Mouse (Mus musculus): ENCODE results near the gene Arid5b.
A peak's percentile ranks its signal among the peaks of the same experiment; 100 is the strongest.

Gene Arid5b

DNA sequence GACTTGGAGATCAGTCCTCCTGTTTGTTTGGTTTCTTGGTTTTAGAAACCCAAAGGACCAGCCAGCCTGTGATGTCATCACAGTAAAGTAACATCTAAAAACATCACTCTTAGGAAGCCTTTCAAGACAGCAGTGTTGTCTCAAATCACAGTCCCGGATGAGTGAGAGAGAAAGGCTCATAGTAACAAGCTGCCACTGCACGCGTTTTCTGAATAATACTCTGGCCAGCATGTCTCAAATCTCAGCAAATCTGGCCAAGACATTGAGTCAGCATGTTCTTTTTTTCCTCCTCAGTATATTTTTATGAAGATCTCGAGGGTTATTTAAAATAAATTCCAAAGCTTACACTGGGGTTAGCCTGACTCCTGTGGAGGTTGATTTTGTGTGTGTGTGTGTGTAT, 143.1 kb downstream of the Arid5b start:
- Histone ChIP-seq H3K36me3 (ENCODE audit: insufficient read depth, low read length) (peaks cover 47% of the 10 kb centered on the region), H3K9me3 (ENCODE audit: low read length) (no peaks in the 10 kb centered on the region), H3K27me3 (ENCODE audit: insufficient read depth, low read length) (no peaks in the 10 kb centered on the region), H3K4me3 (replicated peaks; ENCODE audit: low read length) (peak overlapping the region; percentile 90), H3K4me1 (replicated peaks; ENCODE audit: low read depth, low read length) (peaks cover 74% of the 10 kb centered on the region)
- no peak for TF ChIP-seq NANOG (IDR thresholded peaks at IDR 0.05; ENCODE audit: borderline replicate concordance, low read length)
- no peak for TF ChIP-seq POU5F1 (IDR thresholded peaks at IDR 0.05; ENCODE audit: borderline replicate concordance, low read length)
- no peak for TF ChIP-seq CTCF (conservative IDR thresholded peaks at IDR 0.05; ENCODE audit: low read length)

DNA sequence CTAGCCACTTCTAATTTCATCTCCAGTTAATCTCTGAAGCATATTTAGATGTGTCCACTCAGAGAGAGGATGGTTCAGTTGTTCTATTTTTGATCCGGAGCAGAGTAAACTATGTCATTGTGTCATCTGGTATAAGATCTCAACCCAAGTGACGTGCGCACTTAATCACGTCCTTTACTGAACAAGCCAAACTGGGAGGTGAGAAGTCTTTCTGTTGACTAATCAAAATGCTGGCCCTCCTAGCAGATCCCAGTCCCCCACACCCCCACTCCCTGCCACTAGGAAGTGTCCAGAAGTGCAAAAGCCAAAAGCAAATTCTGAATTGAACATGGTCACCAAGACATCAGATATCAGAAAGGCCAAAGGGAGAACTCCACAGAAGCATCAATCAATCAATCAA, 144.0 kb downstream of the Arid5b start:
- TF ChIP-seq NANOG (IDR thresholded peaks at IDR 0.05; ENCODE audit: borderline replicate concordance, low read length) (no peak), POU5F1 (IDR thresholded peaks at IDR 0.05; ENCODE audit: borderline replicate concordance, low read length) (no peak), CTCF (conservative IDR thresholded peaks at IDR 0.05; ENCODE audit: low read length) (no peak)
- Histone ChIP-seq H3K27me3 (ENCODE audit: insufficient read depth, low read length) (no peaks in the 10 kb centered on the region), H3K4me1 (replicated peaks; ENCODE audit: low read depth, low read length) (peaks cover 74% of the 10 kb centered on the region), H3K36me3 (ENCODE audit: insufficient read depth, low read length) (peaks cover 55% of the 10 kb centered on the region), H3K4me3 (replicated peaks; ENCODE audit: low read length) (peak overlapping the region; percentile 90), H3K9me3 (ENCODE audit: low read length) (no peaks in the 10 kb centered on the region)

DNA sequence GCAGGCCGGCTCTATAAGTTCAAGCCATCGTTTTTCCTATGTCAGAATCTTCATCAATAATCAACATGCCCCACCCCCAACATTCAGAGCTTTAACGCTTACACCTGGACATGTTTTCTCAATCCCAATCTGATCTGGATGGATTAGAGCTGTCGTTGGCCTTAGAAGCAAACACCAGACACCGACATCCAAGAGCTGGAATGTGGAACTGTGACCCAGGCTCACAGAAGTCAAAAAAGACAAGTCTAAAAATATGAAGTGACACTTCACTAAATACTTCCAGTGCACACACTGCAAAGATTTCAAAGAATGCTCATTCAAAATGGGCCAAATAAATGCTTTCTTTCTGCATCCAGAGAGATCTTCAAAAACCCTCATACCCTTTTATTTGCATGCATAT, 144.5 kb downstream of the Arid5b start:
- Histone ChIP-seq H3K36me3 (ENCODE audit: insufficient read depth, low read length) (peaks cover 60% of the 10 kb centered on the region), H3K4me3 (replicated peaks; ENCODE audit: low read length) (peak overlapping the region; percentile 90), H3K27me3 (ENCODE audit: insufficient read depth, low read length) (no peaks in the 10 kb centered on the region), H3K4me1 (replicated peaks; ENCODE audit: low read depth, low read length) (peaks cover 74% of the 10 kb centered on the region), H3K9me3 (ENCODE audit: low read length) (no peaks in the 10 kb centered on the region)
- TF ChIP-seq CTCF (conservative IDR thresholded peaks at IDR 0.05; ENCODE audit: low read length) (no peak), POU5F1 (IDR thresholded peaks at IDR 0.05; ENCODE audit: borderline replicate concordance, low read length) (no peak), NANOG (IDR thresholded peaks at IDR 0.05; ENCODE audit: borderline replicate concordance, low read length) (no peak)

DNA sequence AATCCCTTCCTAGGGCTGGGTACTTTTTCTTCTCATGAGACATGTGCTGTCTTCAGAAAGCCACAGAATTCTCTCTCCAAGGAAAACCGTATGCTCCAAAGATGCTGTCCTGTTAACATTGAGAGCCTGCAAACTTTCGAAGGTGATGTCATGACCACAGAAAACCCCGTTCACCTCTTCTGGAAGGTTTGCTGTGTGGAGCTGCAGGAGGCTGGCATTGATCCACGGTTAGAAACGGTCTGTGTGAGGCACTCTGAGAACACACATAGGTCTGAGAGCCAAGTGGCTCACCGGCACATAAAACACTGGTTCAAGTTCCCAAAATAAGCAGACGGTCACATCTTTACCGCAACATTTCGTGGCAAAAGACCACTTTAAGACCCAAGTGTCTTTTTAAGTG, 145.9 kb downstream of the Arid5b start:
- Histone ChIP-seq H3K27me3 (ENCODE audit: insufficient read depth, low read length) (no peaks in the 10 kb centered on the region), H3K9me3 (ENCODE audit: low read length) (no peaks in the 10 kb centered on the region), H3K4me3 (replicated peaks; ENCODE audit: low read length) (peak overlapping the region; percentile 90), H3K4me1 (replicated peaks; ENCODE audit: low read depth, low read length) (peaks cover 74% of the 10 kb centered on the region), H3K36me3 (ENCODE audit: insufficient read depth, low read length) (peaks cover 74% of the 10 kb centered on the region)
- TF ChIP-seq POU5F1 (IDR thresholded peaks at IDR 0.05; ENCODE audit: borderline replicate concordance, low read length) (no peak), NANOG (IDR thresholded peaks at IDR 0.05; ENCODE audit: borderline replicate concordance, low read length) (no peak), CTCF (conservative IDR thresholded peaks at IDR 0.05; ENCODE audit: low read length) (no peak)

DNA sequence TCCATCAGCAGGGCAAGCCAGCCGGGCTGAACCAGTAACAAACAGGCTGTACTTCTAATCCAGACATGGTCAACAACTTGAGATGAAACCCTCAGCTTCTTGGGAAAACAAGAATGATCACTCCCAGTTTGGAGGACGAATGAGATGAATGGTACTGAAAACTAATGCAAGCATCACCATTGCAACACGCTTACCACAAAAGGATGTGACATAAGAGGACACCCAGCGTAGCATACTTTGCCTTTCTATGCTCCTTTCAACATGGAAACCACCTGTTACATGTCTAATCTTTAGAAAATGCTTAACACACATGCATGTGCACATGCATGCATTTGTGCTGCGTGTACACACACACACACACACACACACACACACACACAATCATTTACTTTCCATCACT, 146.4 kb downstream of the Arid5b start:
- peaks cover 79% of the 10 kb centered on the region for H3K36me3 ChIP-seq (ENCODE audit: insufficient read depth, low read length)
- H3K9me3 ChIP-seq (ENCODE audit: low read length), result no peaks in the 10 kb centered on the region
- H3K4me1 ChIP-seq (replicated peaks; ENCODE audit: low read depth, low read length), result peaks cover 79% of the 10 kb centered on the region
- TF ChIP-seq NANOG (IDR thresholded peaks at IDR 0.05; ENCODE audit: borderline replicate concordance, low read length) (no peak), CTCF (conservative IDR thresholded peaks at IDR 0.05; ENCODE audit: low read length) (no peak), POU5F1 (IDR thresholded peaks at IDR 0.05; ENCODE audit: borderline replicate concordance, low read length) (no peak)
- no peaks in the 10 kb centered on the region for H3K27me3 ChIP-seq (ENCODE audit: insufficient read depth, low read length)
- H3K4me3 ChIP-seq (replicated peaks; ENCODE audit: low read length), result peak overlapping the region; percentile 90

DNA sequence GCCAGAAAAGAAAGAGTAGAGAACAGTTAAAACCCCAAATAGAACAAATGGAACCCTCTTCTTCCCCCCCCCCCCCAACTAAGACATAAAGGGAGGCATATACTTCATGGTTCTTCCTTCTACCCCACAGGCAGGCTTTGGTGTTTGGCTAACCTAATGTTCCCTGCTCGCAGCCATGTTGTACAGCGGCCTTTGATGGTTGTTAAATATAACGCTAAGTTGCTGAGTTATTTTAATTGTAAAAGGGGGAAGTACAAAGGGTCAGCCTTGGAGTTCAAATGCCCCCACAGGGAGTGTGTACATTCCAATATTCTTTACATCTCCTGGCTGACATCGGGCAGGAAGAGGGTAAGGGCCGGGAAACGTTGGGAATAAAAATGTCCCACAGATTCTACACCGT, 148.9 kb downstream of the Arid5b start:
- Histone ChIP-seq H3K4me3 (replicated peaks; ENCODE audit: low read length) (peak overlapping the region; percentile 90), H3K4me1 (replicated peaks; ENCODE audit: low read depth, low read length) (peaks cover 85% of the 10 kb centered on the region), H3K36me3 (ENCODE audit: insufficient read depth, low read length) (peaks cover 100% of the 10 kb centered on the region), H3K9me3 (ENCODE audit: low read length) (no peaks in the 10 kb centered on the region), H3K27me3 (ENCODE audit: insufficient read depth, low read length) (no peaks in the 10 kb centered on the region)
- TF ChIP-seq CTCF (conservative IDR thresholded peaks at IDR 0.05; ENCODE audit: low read length) (no peak), NANOG (IDR thresholded peaks at IDR 0.05; ENCODE audit: borderline replicate concordance, low read length) (no peak), POU5F1 (IDR thresholded peaks at IDR 0.05; ENCODE audit: borderline replicate concordance, low read length) (no peak)

DNA sequence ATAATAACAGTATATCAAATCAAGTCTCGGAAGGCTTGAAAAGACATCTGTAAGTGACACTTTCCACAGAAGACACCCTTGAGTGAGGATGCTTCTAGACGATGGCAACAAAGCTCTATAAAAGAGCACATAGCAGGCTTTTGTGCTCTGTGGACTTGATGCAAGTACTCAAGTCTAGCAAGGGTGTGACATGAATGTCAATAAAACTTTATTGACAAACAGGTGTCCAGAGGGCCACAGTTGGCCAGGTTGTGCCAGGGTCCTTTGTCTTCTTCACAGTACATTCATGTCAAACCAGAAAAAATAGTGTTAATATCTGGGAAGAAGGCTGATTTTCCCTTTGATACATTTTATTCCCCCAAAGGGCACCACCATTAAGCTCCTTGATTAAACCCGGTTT, 149.5 kb downstream of the Arid5b start:
- peaks cover 82% of the 10 kb centered on the region for H3K4me1 ChIP-seq (replicated peaks; ENCODE audit: low read depth, low read length)
- TF ChIP-seq NANOG (IDR thresholded peaks at IDR 0.05; ENCODE audit: borderline replicate concordance, low read length), result no peak
- no peak for TF ChIP-seq POU5F1 (IDR thresholded peaks at IDR 0.05; ENCODE audit: borderline replicate concordance, low read length)
- no peak for TF ChIP-seq CTCF (conservative IDR thresholded peaks at IDR 0.05; ENCODE audit: low read length)

DNA sequence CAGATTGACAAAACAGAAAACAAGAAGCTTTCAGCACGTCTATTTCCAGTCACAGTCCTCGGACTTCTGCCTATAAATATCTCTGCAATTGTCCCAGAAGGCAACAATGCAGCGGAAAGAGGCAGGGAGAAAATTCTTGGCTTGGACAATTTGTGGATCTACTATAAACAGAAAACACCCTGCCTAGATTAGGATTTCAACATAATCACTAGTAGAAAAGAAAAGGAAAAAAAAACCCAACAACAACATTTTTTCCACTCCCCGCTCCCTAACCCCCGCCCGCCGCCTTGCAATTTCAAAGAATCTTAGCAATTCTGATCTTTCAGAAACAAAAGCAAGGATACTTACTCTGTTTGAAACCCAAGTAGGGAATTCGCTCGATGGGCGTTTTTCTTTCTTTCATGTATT, 150.1 kb downstream of the Arid5b start:
- H3K4me3 ChIP-seq (replicated peaks; ENCODE audit: low read length), result no peak overlapping the region
- TF ChIP-seq NANOG (IDR thresholded peaks at IDR 0.05; ENCODE audit: borderline replicate concordance, low read length) (no peak), POU5F1 (IDR thresholded peaks at IDR 0.05; ENCODE audit: borderline replicate concordance, low read length) (no peak), CTCF (conservative IDR thresholded peaks at IDR 0.05; ENCODE audit: low read length) (no peak)
- H3K4me1 ChIP-seq (replicated peaks; ENCODE audit: low read depth, low read length), result peaks cover 76% of the 10 kb centered on the region
- peaks cover 100% of the 10 kb centered on the region for H3K36me3 ChIP-seq (ENCODE audit: insufficient read depth, low read length)
- H3K9me3 ChIP-seq (ENCODE audit: low read length), result no peaks in the 10 kb centered on the region
- no peaks in the 10 kb centered on the region for H3K27me3 ChIP-seq (ENCODE audit: insufficient read depth, low read length)

More for the DNA sequence above, 149.5 kb downstream of the Arid5b start:
- Histone ChIP-seq H3K4me3 (replicated peaks; ENCODE audit: low read length) (no peak overlapping the region), H3K27me3 (ENCODE audit: insufficient read depth, low read length) (no peaks in the 10 kb centered on the region), H3K36me3 (ENCODE audit: insufficient read depth, low read length) (peaks cover 100% of the 10 kb centered on the region), H3K9me3 (ENCODE audit: low read length) (no peaks in the 10 kb centered on the region)

DNA sequence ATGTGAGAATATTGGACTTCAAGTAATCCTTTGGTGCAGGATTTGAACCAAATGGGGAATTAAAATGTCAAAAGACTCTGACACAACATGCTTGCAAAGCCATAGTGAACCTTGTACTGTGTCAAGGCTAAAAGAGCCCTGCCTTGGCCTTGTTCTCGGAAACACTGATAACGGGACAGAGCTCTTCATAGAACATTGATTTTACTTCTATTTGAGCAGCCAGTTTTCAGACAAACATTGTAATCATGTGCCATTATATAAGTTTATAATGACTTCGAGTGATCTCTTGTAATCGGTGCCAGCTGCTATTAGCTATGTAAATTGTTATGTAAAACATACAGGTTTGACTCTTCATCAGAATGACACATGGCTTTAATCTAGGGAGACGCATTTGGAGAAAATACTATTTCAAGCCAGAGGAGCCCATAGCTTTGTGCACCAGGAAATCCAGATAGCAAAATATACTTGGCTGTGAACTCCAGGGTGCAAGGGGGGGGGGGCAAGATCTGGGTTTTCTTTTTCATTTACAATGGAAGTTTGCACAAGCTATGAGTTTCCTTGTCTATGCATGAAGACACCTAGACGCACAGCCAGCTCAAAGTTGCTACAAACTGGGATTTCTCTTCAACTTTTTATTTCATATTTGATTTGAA, 150.8 kb downstream of the Arid5b start:
- H3K27me3 ChIP-seq (ENCODE audit: insufficient read depth, low read length), result no peaks in the 10 kb centered on the region
- TF ChIP-seq CTCF (conservative IDR thresholded peaks at IDR 0.05; ENCODE audit: low read length) (no peak), POU5F1 (IDR thresholded peaks at IDR 0.05; ENCODE audit: borderline replicate concordance, low read length) (no peak), NANOG (IDR thresholded peaks at IDR 0.05; ENCODE audit: borderline replicate concordance, low read length) (no peak)
- peaks cover 69% of the 10 kb centered on the region for H3K4me1 ChIP-seq (replicated peaks; ENCODE audit: low read depth, low read length)
- no peaks in the 10 kb centered on the region for H3K9me3 ChIP-seq (ENCODE audit: low read length)
- H3K36me3 ChIP-seq (ENCODE audit: insufficient read depth, low read length), result peaks cover 100% of the 10 kb centered on the region
- H3K4me3 ChIP-seq (replicated peaks; ENCODE audit: low read length), result no peak overlapping the region

Measured in E14TG2a.4 (cell line).